Mouse (Mus musculus): ENCODE measurements around the gene March10.

- no peak for TF ChIP-seq CTCF (IDR thresholded peaks at IDR 0.05; ENCODE audit: low read depth)
- TF ChIP-seq EP300 (optimal IDR thresholded peaks at IDR 0.05) = no peak
Measured at GRCm38 (mm10) chr11:105445741-105446140, 10.8 kb downstream of the March10 start.

All from stomach, postnatal 0 days (tissue).